ENCODE assay signal across 7 mouse cellular contexts in genomic region chr7:5060944-5061773, GRCm38 (mm10). TPM values are rescaled to one million over a fixed set of nuclear protein-coding genes. Genes with fewer than 3 reads are reported as not detected.
DNase-seq lines count a peak whose midpoint lies in the region; ATAC-seq lines count a peak whose summit lies in the region.

No protein-coding gene starts in this region.

- H3K27ac ChIP-seq in intestine, embryonic 15.5 days: peak overlapping the region; percentile 99
- H3K27ac ChIP-seq in midbrain, embryonic 10.5 days (replicated peaks): peak overlapping the region; percentile 97

- ATAC-seq in intestine, embryonic 15.5 days: peak; percentile 91

- peak; percentile 97 for DNase-seq in adrenal gland, adult 2 months
- DNase-seq in embryo, embryonic 11.5 days (ENCODE audit: low read depth, low spot score): peak; percentile 97
- peak; percentile 96 to 98 for DNase-seq in gastrocnemius, postnatal 36 days
- peak; percentile 99 for DNase-seq in left cerebral cortex, postnatal 25 days (ENCODE audit: low spot score in 2 of 2)
- DNase-seq in midbrain, embryonic 10.5 days (ENCODE audit: low spot score): peak; percentile 98
- peak; percentile 100 for DNase-seq in right cerebral cortex, postnatal 4 days

- peaks cover 26% of the 10 kb centered on the region for H3K4me1 ChIP-seq in intestine, embryonic 15.5 days (replicated peaks)
- H3K4me1 ChIP-seq in midbrain, embryonic 10.5 days: peaks cover 55% of the 10 kb centered on the region

- H3K27me3 ChIP-seq in intestine, embryonic 15.5 days (replicated peaks): peaks cover 18% of the 10 kb centered on the region
- peaks cover 35% of the 10 kb centered on the region for H3K27me3 ChIP-seq in midbrain, embryonic 10.5 days (ENCODE audit: low read depth, poor library complexity, severe bottlenecking)

- intact Hi-C loops in gastrocnemius, postnatal 36 days (cut with DNase I): no loop called here
- intact Hi-C loops in left cerebral cortex, postnatal 25 days (cut with DNase I): loop anchor here (1.0 to 10.0 kb wide), 2 partner anchors 41 to 926 kb away; partner anchors contain the start of genes Ccdc106, Leng8 and Zfp865

- peak overlapping the region; percentile 72 for H3K9ac ChIP-seq in intestine, embryonic 15.5 days

- no peaks in the 10 kb centered on the region for H3K9me3 ChIP-seq in intestine, embryonic 15.5 days
- no peaks in the 10 kb centered on the region for H3K9me3 ChIP-seq in midbrain, embryonic 10.5 days (replicated peaks)

- peak overlapping the region; percentile 62 for H3K4me3 ChIP-seq in intestine, embryonic 15.5 days (replicated peaks)
- H3K4me3 ChIP-seq in midbrain, embryonic 10.5 days: peak overlapping the region; percentile 74

- peak overlapping the region; percentile 90 for H3K4me2 ChIP-seq in intestine, embryonic 15.5 days (replicated peaks)

- WGBS in intestine, embryonic 15.5 days: under 1% methylated on average over 60 of the region's 60 CpGs
- under 1% methylated on average over 60 of the region's 60 CpGs for WGBS in midbrain, embryonic 10.5 days

- H3K36me3 ChIP-seq in intestine, embryonic 15.5 days: no peaks in the 10 kb centered on the region
- peaks cover 16% of the 10 kb centered on the region for H3K36me3 ChIP-seq in midbrain, embryonic 10.5 days

RNA-seq across cellular contexts. Expression of gene U2af2, which starts 0.8 kb away (rescaled TPM):
- total RNA-seq in adrenal gland, adult 2 months (2021): 100 to 1,000 TPM; 157 to 168 TPM
- 126 and 150 TPM in 2 replicates for polyA plus RNA-seq in adrenal gland, adult 2 months (2012; rRNA removed)
- total RNA-seq in gastrocnemius, postnatal 36 days (2021): 10 to 100 TPM; 38.0 to 48.3 TPM
- 126 and 130 TPM in 2 replicates for polyA plus RNA-seq in intestine, embryonic 15.5 days (2015; fragmentation: Nextera tagmentation; extraction: Ambion mirVana)
- 100 to 1,000 TPM; 171 to 180 TPM for total RNA-seq in left cerebral cortex, postnatal 25 days (2021)
- polyA plus RNA-seq in midbrain, embryonic 10.5 days (2016; fragmentation: Nextera tagmentation; extraction: Ambion mirVana): 176 and 180 TPM in 2 replicates

RNA-seq across cellular contexts. Expression of gene Zfp580, which starts 9.8 kb away (rescaled TPM):
- total RNA-seq in adrenal gland, adult 2 months (2021): 10 to 100 TPM in 1 of 2 experiments, 1 to 10 TPM in 1; 5.6 to 10.4 TPM
- polyA plus RNA-seq in adrenal gland, adult 2 months (2012; rRNA removed): 46.5 and 61.0 TPM in 2 replicates
- 1 to 10 TPM; 2.9 to 3.3 TPM for total RNA-seq in gastrocnemius, postnatal 36 days (2021)
- 22.2 and 25.0 TPM in 2 replicates for polyA plus RNA-seq in intestine, embryonic 15.5 days (2015; fragmentation: Nextera tagmentation; extraction: Ambion mirVana)
- total RNA-seq in left cerebral cortex, postnatal 25 days (2021): 10 to 100 TPM; 36.8 to 41.7 TPM
- polyA plus RNA-seq in midbrain, embryonic 10.5 days (2016; fragmentation: Nextera tagmentation; extraction: Ambion mirVana): 41.2 and 51.2 TPM in 2 replicates

RNA-seq across cellular contexts. Expression of gene Epn1, which starts 18.9 kb away (rescaled TPM):
- total RNA-seq in adrenal gland, adult 2 months (2021): 100 to 1,000 TPM; 114 to 169 TPM
- polyA plus RNA-seq in adrenal gland, adult 2 months (2012; rRNA removed): 291 and 321 TPM in 2 replicates
- 100 to 1,000 TPM; 149 to 152 TPM for total RNA-seq in gastrocnemius, postnatal 36 days (2021)
- polyA plus RNA-seq in intestine, embryonic 15.5 days (2015; fragmentation: Nextera tagmentation; extraction: Ambion mirVana): 62.4 and 66.5 TPM in 2 replicates
- total RNA-seq in left cerebral cortex, postnatal 25 days (2021): 100 to 1,000 TPM; 454 to 461 TPM
- polyA plus RNA-seq in midbrain, embryonic 10.5 days (2016; fragmentation: Nextera tagmentation; extraction: Ambion mirVana): 56.1 and 60.7 TPM in 2 replicates

RNA-seq across cellular contexts. Expression of gene Zfp784, which starts 22.9 kb away (rescaled TPM):
- 1 to 10 TPM; 4.4 to 5.1 TPM for total RNA-seq in adrenal gland, adult 2 months (2021)
- polyA plus RNA-seq in adrenal gland, adult 2 months (2012; rRNA removed): 7.2 and 8.2 TPM in 2 replicates
- total RNA-seq in gastrocnemius, postnatal 36 days (2021): 1 to 10 TPM; 2.2 to 3.9 TPM
- polyA plus RNA-seq in intestine, embryonic 15.5 days (2015; fragmentation: Nextera tagmentation; extraction: Ambion mirVana): 6.0 and 6.5 TPM in 2 replicates
- 1 to 10 TPM; 5.4 to 6.5 TPM for total RNA-seq in left cerebral cortex, postnatal 25 days (2021)
- 2.8 and 4.2 TPM in 2 replicates for polyA plus RNA-seq in midbrain, embryonic 10.5 days (2016; fragmentation: Nextera tagmentation; extraction: Ambion mirVana)

RNA-seq across cellular contexts. Expression of gene 4632433K11Rik, which starts 27.2 kb away (rescaled TPM):
- under 1 TPM in 1 of 2 experiments, not detected in 1; 0.92 TPM for total RNA-seq in adrenal gland, adult 2 months (2021)
- polyA plus RNA-seq in adrenal gland, adult 2 months (2012; rRNA removed): not detected in 2 replicates
- total RNA-seq in gastrocnemius, postnatal 36 days (2021): under 1 TPM in 1 of 2 experiments, not detected in 1; 0.42 TPM
- not detected in 2 replicates for polyA plus RNA-seq in intestine, embryonic 15.5 days (2015; fragmentation: Nextera tagmentation; extraction: Ambion mirVana)
- 1 to 10 TPM in 1 of 2 experiments, under 1 TPM in 1; 0.85 to 1.2 TPM for total RNA-seq in left cerebral cortex, postnatal 25 days (2021)
- not detected in 2 replicates for polyA plus RNA-seq in midbrain, embryonic 10.5 days (2016; fragmentation: Nextera tagmentation; extraction: Ambion mirVana)

Comparison
In these comparisons a context has a peak if more than half of its experiments do, and no peak if none do; other contexts are left out.
1. Peak in every context shown above with its lines: DNase-seq, ATAC-seq, H3K4me3 ChIP-seq and H3K27ac ChIP-seq.